Mouse (Mus musculus) testis, adult 2 months (tissue): ENCODE data around the gene Kitl. TPM values are rescaled to one million over a fixed set of nuclear protein-coding genes. Genes with fewer than 3 reads are reported as not detected.

Experiments
- H3K27ac ChIP-seq: fragments of 200-500 bp; 2 replicates; pipeline ENCODE4 v1.5.1; 2012; ENCODE audit warnings: low read depth, low read length; ENCODE audit not compliant: control insufficient read depth, insufficient read depth
- H3K27me3 ChIP-seq: fragments of 200-500 bp; 2 replicates; pipeline ENCODE4 v1.6.1; 2012; ENCODE audit warnings: mild to moderate bottlenecking, low read length, moderate library complexity; ENCODE audit not compliant: control insufficient read depth, insufficient read depth
- H3K36me3 ChIP-seq: fragments of 200-500 bp; 2 replicates; pipeline ENCODE4 v1.6.1; 2012; ENCODE audit warnings: mild to moderate bottlenecking, low read length; ENCODE audit not compliant: control insufficient read depth, insufficient read depth
- H3K4me1 ChIP-seq: fragments of 200-500 bp; 2 replicates; pipeline ENCODE4 v1.6.1; 2012; ENCODE audit warnings: low read length; ENCODE audit not compliant: control insufficient read depth, insufficient read depth
- H3K4me3 ChIP-seq: fragments of 200-500 bp; 2 replicates; pipeline ENCODE4 v1.5.1; 2012; ENCODE audit warnings: low read depth, mild to moderate bottlenecking, low read length, moderate library complexity, mixed read lengths; ENCODE audit not compliant: control insufficient read depth
- CTCF ChIP-seq: fragments of 200-500 bp; IDR thresholded peaks from 2 replicates; pipeline ENCODE4 v1.5.1; 2012; ENCODE audit warnings: low read depth, mild to moderate bottlenecking, inconsistent platforms, low read length, moderate library complexity; ENCODE audit not compliant: control insufficient read depth, insufficient read depth, insufficient replicate concordance
- POLR2A ChIP-seq: fragments of 200-500 bp; IDR thresholded peaks from 2 replicates; pipeline ENCODE4 v1.6.1; 2012; ENCODE audit warnings: low read depth, mild to moderate bottlenecking, inconsistent platforms, low read length, moderate library complexity; ENCODE audit not compliant: control insufficient read depth
- polyA plus RNA-seq: library from polyadenylated mRNA; depleted of rRNA; stranded (reverse); fragments of >200 nt; gene quantifications from 2 replicates; pipeline ENCODE4 v1.2.3, GENCODE M21; 2012

Kitl gene
- polyA plus RNA-seq, 1 experiment = 4.7 TPM

DNA sequence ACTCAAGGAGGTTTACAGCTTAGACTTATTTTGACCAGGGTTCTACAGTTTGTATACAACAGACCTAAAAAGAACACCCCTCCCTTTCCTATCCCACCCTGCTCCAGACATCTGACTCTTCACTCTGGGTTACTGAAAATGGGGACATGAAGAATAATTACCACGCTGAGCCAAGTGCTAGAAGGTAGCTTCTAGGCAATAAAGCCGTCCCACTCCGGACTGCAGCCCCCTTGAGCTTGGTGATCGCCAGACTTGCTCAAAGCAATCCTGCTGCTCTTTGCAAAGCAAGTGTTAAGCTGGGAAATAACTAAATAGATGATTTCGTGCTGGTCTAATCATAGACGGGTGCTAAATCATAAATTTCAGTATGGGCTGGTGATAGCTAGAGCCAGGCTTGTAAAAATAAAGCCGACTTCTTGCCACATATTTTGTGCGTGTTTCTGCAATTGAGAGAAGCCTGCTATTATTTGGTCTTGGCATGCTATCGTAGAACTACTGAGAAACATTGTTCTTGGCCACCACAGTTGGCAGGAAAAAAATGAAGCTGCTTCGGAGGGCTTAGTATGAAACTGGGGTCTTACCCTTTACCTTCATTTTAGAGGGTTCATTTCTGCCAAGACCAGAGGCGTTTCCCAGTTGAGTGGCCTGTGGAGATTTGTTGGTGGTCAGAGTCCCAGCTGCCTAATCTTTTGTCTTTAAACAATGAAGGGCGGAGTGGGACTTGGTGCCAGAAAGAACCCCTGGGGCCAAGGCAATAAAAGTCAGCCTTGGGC, 50.3 kb downstream of the Kitl start:
- Histone ChIP-seq H3K27ac (peak overlapping the region; percentile 42), H3K36me3 (no peaks in the 10 kb centered on the region), H3K4me1 (no peaks in the 10 kb centered on the region), H3K4me3 (no peak overlapping the region), H3K27me3 (no peaks in the 10 kb centered on the region)
- no peak for TF ChIP-seq POLR2A
- TF ChIP-seq CTCF = no peak

DNA sequence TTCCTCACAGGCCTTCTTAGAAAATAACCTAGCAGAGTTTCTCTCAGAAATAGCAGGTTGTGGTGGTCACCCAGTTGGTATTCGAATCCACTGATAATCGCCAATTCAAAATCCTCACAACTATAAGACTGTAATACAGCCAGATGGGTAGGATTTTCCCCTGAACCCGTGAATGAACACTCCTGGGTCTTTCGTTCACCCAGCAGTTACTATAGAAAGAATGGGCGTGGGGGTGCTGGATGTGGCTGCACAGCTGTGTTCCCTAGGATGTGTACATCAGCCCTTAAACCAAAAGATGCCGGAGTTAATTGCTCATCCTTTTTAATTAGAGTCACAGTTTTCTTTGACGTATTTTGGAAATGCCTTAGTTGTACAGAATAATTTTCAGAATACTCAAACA, 50.9 kb downstream of the Kitl start:
- Histone ChIP-seq H3K36me3 (no peaks in the 10 kb centered on the region), H3K27ac (no peak overlapping the region; the same call in 1 of the 2 replicates), H3K4me3 (no peak overlapping the region), H3K27me3 (no peaks in the 10 kb centered on the region), H3K4me1 (no peaks in the 10 kb centered on the region)
- TF ChIP-seq CTCF (no peak), POLR2A (no peak)

- H3K27me3 ChIP-seq = no peaks in the 10 kb centered on the region
- H3K4me3 ChIP-seq = no peak overlapping the region
- H3K4me1 ChIP-seq = no peaks in the 10 kb centered on the region
- H3K27ac ChIP-seq = no peak overlapping the region
- no peak for TF ChIP-seq CTCF
- no peak for TF ChIP-seq POLR2A
- no peaks in the 10 kb centered on the region for H3K36me3 ChIP-seq
Observed at GRCm38 (mm10) chr10:100072641-100073040, 57.2 kb downstream of the Kitl start.

- no peaks in the 10 kb centered on the region for H3K27me3 ChIP-seq
- H3K27ac ChIP-seq = no peak overlapping the region
- no peaks in the 10 kb centered on the region for H3K4me1 ChIP-seq
- no peak overlapping the region for H3K4me3 ChIP-seq
- TF ChIP-seq POLR2A (no peak), CTCF (no peak)
- H3K36me3 ChIP-seq = no peaks in the 10 kb centered on the region
Observed at GRCm38 (mm10) chr10:100073092-100073491, 57.7 kb downstream of the Kitl start.

DNA sequence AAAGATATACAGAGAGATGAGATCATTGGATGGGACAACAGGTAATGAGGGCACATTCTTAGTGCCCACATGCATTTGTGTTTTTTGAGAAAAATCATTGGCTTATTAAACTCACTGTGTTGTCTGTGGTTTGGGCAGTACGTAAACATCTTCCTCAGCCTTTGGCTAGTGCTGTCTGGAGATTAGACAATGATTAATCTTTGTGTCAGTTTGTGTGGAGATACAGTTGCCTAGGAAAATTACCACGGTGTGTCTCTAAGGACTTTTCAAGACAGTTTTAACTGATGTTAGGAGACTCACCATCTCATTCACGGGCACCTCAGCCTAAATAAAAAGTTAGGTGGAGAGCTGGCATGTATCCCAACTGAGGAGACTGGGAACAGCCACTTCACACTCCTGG, 85.7 kb downstream of the Kitl start:
- Histone ChIP-seq H3K27me3 (no peaks in the 10 kb centered on the region), H3K27ac (no peak overlapping the region), H3K4me1 (no peaks in the 10 kb centered on the region), H3K36me3 (no peaks in the 10 kb centered on the region), H3K4me3 (no peak overlapping the region)
- TF ChIP-seq CTCF = no peak
- no peak for TF ChIP-seq POLR2A

DNA sequence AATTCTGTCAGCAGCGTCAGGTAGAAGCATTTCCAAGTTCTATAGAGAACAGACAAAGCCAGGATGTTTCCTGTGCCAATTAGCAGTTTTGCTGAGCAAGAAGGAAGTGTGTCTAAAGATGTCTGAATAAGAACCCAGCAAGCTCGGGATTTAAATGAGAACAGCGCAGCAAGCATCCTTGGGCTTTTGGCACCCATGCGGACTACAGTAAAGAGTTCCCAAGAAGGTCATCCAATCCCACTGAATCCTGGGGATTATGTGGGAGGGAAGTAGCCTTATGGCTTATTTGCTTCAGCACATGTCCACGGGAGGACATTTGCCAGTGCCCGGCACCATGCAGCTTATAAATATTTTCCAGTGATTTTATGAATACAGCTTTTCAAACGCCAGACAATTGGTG, 95.8 kb downstream of the Kitl start:
- Histone ChIP-seq H3K4me3 (no peak overlapping the region), H3K27me3 (no peaks in the 10 kb centered on the region), H3K36me3 (no peaks in the 10 kb centered on the region), H3K4me1 (no peaks in the 10 kb centered on the region), H3K27ac (no peak overlapping the region)
- TF ChIP-seq CTCF (no peak), POLR2A (no peak)

GRCm38 (mm10) chr10:100115570-100115969, 100.1 kb downstream of the Kitl start:
- Histone ChIP-seq H3K36me3 (no peaks in the 10 kb centered on the region), H3K27ac (no peak overlapping the region), H3K4me3 (no peak overlapping the region), H3K4me1 (no peaks in the 10 kb centered on the region), H3K27me3 (no peaks in the 10 kb centered on the region)
- TF ChIP-seq CTCF (no peak), POLR2A (no peak)

GRCm38 (mm10) chr10:100124452-100124851, 109.0 kb downstream of the Kitl start:
- no peak overlapping the region for H3K27ac ChIP-seq
- no peaks in the 10 kb centered on the region for H3K36me3 ChIP-seq
- no peaks in the 10 kb centered on the region for H3K27me3 ChIP-seq
- H3K4me1 ChIP-seq = peaks cover 5% of the 10 kb centered on the region; the same call in 1 of the 2 replicates
- TF ChIP-seq POLR2A (no peak), CTCF (no peak)
- H3K4me3 ChIP-seq = no peak overlapping the region
